28 mouse cellular contexts compared by ENCODE assay signal in genomic region chr8:60518286-60518685, GRCm38 (mm10). TPM values are rescaled to one million over a fixed set of nuclear protein-coding genes. Genes with fewer than 3 reads are reported as not detected.
DNase-seq lines count a peak whose midpoint lies in the region; ATAC-seq lines count a peak whose summit lies in the region.
"Had no signal": no experiment of that assay in that cellular context is flagged by ENCODE, and none has a peak within 500 bp of the region (broad histone marks: within the 10 kb centered on the region; RNA-seq: fewer than 3 reads in every experiment).

No protein-coding gene starts in this region.

- H3K9ac ChIP-seq in midbrain, embryonic 11.5 days (ENCODE audit: low read length): no peak overlapping the region
- H3K9ac ChIP-seq: embryonic facial prominence, embryonic 13.5 days; embryonic facial prominence, embryonic 15.5 days; forebrain, embryonic 12.5 days had no signal

- no peak overlapping the region for H3K27ac ChIP-seq in midbrain, embryonic 11.5 days (ENCODE audit: low read depth, low read length)
- H3K27ac ChIP-seq: embryonic facial prominence, embryonic 13.5 days; embryonic facial prominence, embryonic 15.5 days; forebrain, embryonic 10.5 days; forebrain, embryonic 12.5 days had no signal

- DNase-seq in ES-CJ7 (ENCODE audit: low read depth, low spot score): peak; percentile 10
- peak; percentile 70 for DNase-seq in R1 (ENCODE audit: low read depth, low spot score)
- DNase-seq in mesoderm, embryonic 11.5 days (ENCODE audit: low read depth, low spot score): peak; percentile 4
- no peak for DNase-seq in embryo, embryonic 9.5 days (ENCODE audit: extremely low spot score)
- no peak for DNase-seq in midbrain, embryonic 11.5 days (ENCODE audit: low spot score, missing footprints)
- DNase-seq: adrenal gland, adult 8-10 months; adrenal gland, postnatal 14 days; adrenal gland, postnatal 36 days; B cell, adult 2 months; cerebellum, adult 11-12 months; cerebellum, adult 2 months; cerebellum, adult 9-10 months; cerebellum, postnatal 10 days; cerebellum, postnatal 25 days had no signal

- no peak overlapping the region for H3K4me3 ChIP-seq in midbrain, embryonic 11.5 days (ENCODE audit: low read depth, low read length)
- H3K4me3 ChIP-seq: embryonic facial prominence, embryonic 13.5 days; embryonic facial prominence, embryonic 15.5 days; erythroblast, embryonic 14.5 days; forebrain, embryonic 10.5 days; forebrain, embryonic 12.5 days had no signal

- ATAC-seq in midbrain, embryonic 11.5 days (ENCODE audit: low FRiP score): no peak
- ATAC-seq: activated CD4-positive, CD25-positive, alpha-beta regulatory T cell, adult 4 months; CD4-positive, CD25-positive, alpha-beta regulatory T cell, adult 4 months; forebrain, embryonic 14.5 days; forebrain, embryonic 16.5 days; Patski had no signal

- no peaks in the 10 kb centered on the region for H3K4me1 ChIP-seq in midbrain, embryonic 11.5 days (ENCODE audit: control insufficient read depth, insufficient read depth, low read length)
- H3K4me1 ChIP-seq: embryonic facial prominence, embryonic 13.5 days; embryonic facial prominence, embryonic 15.5 days; forebrain, embryonic 10.5 days; forebrain, embryonic 12.5 days had no signal

- no peaks in the 10 kb centered on the region for H3K27me3 ChIP-seq in midbrain, embryonic 11.5 days (ENCODE audit: control insufficient read depth, insufficient read depth, low read length)
- H3K27me3 ChIP-seq: CH12.LX; embryonic facial prominence, embryonic 13.5 days; embryonic facial prominence, embryonic 15.5 days; forebrain, embryonic 12.5 days had no signal

- no peaks in the 10 kb centered on the region for H3K9me3 ChIP-seq in midbrain, embryonic 11.5 days (ENCODE audit: control insufficient read depth, low read length)
- H3K9me3 ChIP-seq: embryonic facial prominence, embryonic 13.5 days; embryonic facial prominence, embryonic 15.5 days; forebrain, embryonic 10.5 days; forebrain, embryonic 12.5 days had no signal

- no peak overlapping the region for H3K4me2 ChIP-seq in midbrain, embryonic 11.5 days
- H3K4me2 ChIP-seq: embryonic facial prominence, embryonic 13.5 days; embryonic facial prominence, embryonic 15.5 days; forebrain, embryonic 12.5 days had no signal

- H3K36me3 ChIP-seq in midbrain, embryonic 11.5 days (ENCODE audit: control insufficient read depth, insufficient read depth, low read length): no peaks in the 10 kb centered on the region
- H3K36me3 ChIP-seq: embryonic facial prominence, embryonic 13.5 days; embryonic facial prominence, embryonic 15.5 days; forebrain, embryonic 10.5 days; forebrain, embryonic 12.5 days had no signal

RNA-seq across cellular contexts. Expression of gene Aadat, which starts 12.6 kb away (rescaled TPM):
- polyA plus RNA-seq in midbrain, embryonic 11.5 days (2014; fragmentation: Nextera tagmentation; extraction: Ambion mirVana): 1.5 and 2.8 TPM in 2 replicates
- polyA plus RNA-seq: activated CD4-positive, CD25-positive, alpha-beta regulatory T cell, adult 4 months; CD4-positive, CD25-positive, alpha-beta regulatory T cell, adult 4 months; erythroblast, embryonic 14.5 days had no signal

RNA-seq across cellular contexts. Expression of gene Gm10283, which starts 15.3 kb away (rescaled TPM):
- polyA plus RNA-seq in midbrain, embryonic 11.5 days (2014; fragmentation: Nextera tagmentation; extraction: Ambion mirVana): not detected in 2 replicates
- polyA plus RNA-seq: activated CD4-positive, CD25-positive, alpha-beta regulatory T cell, adult 4 months; CD4-positive, CD25-positive, alpha-beta regulatory T cell, adult 4 months; cerebellum, adult 2 months; cortical plate, adult 2 months; embryonic facial prominence, embryonic 11.5 days; embryonic facial prominence, embryonic 13.5 days; embryonic facial prominence, embryonic 15.5 days; erythroblast, embryonic 14.5 days; forebrain, embryonic 10.5 days; forebrain, embryonic 12.5 days; forebrain, embryonic 14.5 days; forebrain, embryonic 16.5 days; frontal cortex, adult 2 months; Patski had no signal

Comparison
In these comparisons a context has a peak if more than half of its experiments do, and no peak if none do; other contexts are left out.
1. DNase-seq: peak in ES-CJ7 (single experiment), R1 (single experiment) and mesoderm, embryonic 11.5 days (single experiment); none in embryo, embryonic 9.5 days (single experiment) and midbrain, embryonic 11.5 days (single experiment).